Mouse (Mus musculus) right cerebral cortex, postnatal 25 days (tissue): ENCODE measurements around the gene Capns1.
A peak's percentile ranks its signal among the peaks of the same experiment; 100 is the strongest.
"Not testable (repeated sequence)": the region's sequence is repeated elsewhere in the genome, so short reads cannot be mapped to it uniquely, and the experiment has no call there.

ENCODE experiments used
- DNase-seq: peaks from one replicate; pipeline ENCODE4 v3.0.0; 2022

Capns1 gene

DNA sequence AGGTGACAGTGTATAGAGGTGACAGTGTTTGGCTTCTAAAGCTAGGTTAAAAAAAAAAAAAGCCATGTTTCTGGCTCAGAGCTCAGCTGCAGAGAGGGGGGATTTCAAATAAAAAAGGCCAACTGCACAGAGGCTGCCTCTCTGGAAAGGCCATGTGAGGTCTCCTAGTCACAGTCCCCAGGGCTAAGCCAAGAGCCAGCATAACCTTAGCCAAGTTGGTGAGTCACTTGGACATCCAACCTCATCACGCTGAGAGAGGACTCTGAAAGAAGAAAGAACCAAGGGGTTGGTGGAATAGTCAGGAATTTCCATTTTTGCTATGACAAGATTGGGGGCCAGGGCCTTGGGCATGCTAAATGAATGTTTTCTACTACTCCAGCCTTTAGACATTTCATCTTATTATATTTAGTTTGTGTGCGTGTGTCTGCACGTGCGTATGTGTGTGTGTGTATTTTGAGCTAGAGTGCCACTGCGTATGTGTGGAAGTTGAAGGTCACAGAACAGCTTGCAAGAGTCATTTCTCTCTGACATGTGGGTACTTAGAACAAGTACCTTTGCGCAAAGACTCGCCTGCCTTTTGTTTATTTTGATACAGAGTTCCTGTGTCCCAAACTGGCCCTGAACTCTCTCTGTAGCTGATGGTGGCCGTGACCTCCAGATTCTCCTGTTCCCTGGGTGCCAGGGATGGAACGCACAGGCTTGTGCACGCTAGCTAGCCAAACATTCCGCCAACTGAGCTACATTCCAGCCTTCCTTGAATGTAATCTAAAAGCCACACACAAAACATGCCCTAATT is 4.5 kb upstream of the Capns1 start:
- no peak for DNase-seq

GRCm38 (mm10) chr7:30200661-30201060 is 2.0 kb upstream of the Capns1 start:
- not testable (repeated sequence) for DNase-seq

DNA sequence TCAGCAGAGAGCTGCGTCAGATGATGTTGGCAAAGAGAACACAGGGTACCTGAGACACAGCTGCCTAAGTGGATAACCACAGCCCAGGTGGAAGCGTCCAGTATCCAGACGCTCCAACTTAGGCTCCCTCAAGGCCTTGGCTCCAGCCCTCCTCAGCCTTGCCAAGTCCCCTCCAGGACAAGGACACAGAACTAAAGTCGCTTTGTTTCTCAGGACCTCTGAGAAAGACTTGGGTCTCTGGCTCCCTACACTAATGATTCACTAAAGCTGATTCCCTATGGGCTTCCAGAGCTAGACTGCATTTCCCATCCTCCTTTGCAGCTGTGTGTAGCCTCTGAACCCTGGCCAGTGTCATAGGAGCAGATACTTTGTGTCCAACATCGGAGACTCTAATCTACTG is 1.6 kb upstream of the Capns1 start:
- no peak for DNase-seq

GRCm38 (mm10) chr7:30199498-30200139 is 1.0 kb upstream of the Capns1 start:
- no peak for DNase-seq

DNA sequence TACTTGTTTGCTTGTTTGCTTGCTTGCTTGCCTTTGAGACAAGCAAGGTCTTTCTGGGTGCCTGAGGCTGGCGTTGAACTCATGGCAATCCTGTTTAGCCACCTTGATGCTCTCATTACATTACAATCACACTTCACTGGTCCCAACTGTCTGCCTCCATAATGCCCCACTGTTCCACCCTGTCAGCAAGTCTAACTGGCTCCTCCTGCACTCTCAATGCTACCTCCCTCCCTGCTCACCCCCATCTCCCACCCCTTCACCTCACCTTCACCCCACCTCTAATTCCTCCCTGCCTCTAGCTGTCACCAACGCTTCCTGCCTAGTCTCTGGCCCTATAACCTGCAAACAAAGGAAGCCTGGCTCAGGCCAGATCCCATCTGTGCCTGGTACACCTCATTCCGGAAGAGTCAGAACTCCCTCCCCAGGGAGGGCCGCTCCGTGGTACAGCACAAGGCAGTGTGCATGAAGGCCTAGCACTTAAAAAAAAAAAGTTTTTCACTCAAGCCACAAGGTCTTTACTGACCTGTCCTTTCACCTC is 950 bp downstream of the Capns1 start:
- DNase-seq = no peak

- DNase-seq = no peak
Measured at GRCm38 (mm10) chr7:30196171-30196570, 2.4 kb downstream of the Capns1 start.

DNA sequence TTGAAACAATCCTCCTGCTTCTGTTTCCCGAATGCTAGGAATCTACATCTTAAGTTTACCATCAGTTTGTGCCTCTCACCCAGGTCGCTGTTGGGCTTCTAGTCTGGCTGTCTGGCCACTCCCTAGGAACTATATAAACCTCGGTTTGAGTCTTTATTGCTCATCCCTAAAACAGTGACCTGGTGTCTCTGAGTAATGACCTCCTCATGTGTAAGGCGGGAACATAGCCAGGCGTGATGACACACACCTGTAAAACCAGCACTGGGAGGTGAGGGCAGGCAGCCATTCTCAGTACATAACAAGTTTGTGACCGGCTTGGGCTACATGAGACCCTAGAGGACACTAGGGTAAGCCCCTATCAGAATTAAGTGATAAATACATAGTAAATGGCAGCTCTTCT is 3.1 kb downstream of the Capns1 start:
- no peak for DNase-seq

DNA sequence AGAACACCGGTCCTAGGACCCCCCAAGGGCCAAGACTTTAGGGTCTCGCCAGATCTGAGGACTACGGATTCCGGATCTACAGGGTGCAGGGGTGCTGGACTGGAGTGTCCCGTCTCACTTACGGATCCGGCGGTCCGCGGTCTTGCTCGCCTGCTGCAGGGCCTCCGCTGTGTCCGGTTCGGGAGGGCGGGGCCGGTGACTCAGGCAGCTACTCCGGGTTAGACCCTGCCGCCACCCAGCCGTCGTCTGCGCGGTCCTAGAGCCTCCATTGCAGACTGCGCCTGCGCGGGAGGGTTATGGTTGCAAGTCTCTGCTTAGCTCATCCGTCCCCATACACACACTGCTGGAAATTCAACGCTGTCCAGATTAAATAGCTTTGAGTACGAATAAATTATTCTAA is 3.7 kb downstream of the Capns1 start:
- peak; percentile 90 for DNase-seq

- DNase-seq = peak; percentile 38
Measured at GRCm38 (mm10) chr7:30194101-30194831, 4.3 kb downstream of the Capns1 start.

- peak; percentile 72 for DNase-seq
Measured at GRCm38 (mm10) chr7:30193581-30194100, 5.0 kb downstream of the Capns1 start.

- no peak for DNase-seq
Measured at GRCm38 (mm10) chr7:30193013-30193412, 5.6 kb downstream of the Capns1 start.

- no peak for DNase-seq
Measured at GRCm38 (mm10) chr7:30192088-30192487, 6.5 kb downstream of the Capns1 start.

GRCm38 (mm10) chr7:30189116-30189491 is 9.5 kb downstream of the Capns1 start:
- DNase-seq = no peak

GRCm38 (mm10) chr7:30188344-30189115 is 10.1 kb downstream of the Capns1 start:
- no peak for DNase-seq

- no peak for DNase-seq
Measured at GRCm38 (mm10) chr7:30184641-30185348, 13.8 kb downstream of the Capns1 start.

GRCm38 (mm10) chr7:30183879-30184289 is 14.7 kb downstream of the Capns1 start, which contains the start of gene Cox7a1:
Cox7a1 (plus strand) TSS chr7:30184144.
- peak; percentile 45 for DNase-seq

- not testable (repeated sequence) for DNase-seq
Measured at GRCm38 (mm10) chr7:30183189-30183588, 15.4 kb downstream of the Capns1 start.

DNA sequence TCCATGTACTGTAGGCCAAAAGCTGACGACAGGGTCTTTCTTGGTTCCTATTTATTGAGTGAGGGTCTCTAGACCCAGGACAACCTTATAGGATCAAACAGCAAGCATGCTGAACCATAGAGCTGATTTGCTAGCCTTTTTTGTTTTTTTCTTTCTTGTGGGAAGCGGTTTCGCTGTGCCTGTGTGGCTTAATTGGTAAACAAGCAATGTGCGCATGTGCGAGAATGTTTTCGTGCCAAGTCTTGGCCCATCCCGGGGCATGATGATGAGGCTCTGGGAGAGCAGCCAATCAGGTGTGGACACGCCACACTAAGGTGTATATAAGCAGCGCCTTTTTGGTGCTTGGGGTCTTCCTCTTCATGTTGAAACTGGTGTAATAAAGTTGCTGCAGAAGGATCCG is 16.7 kb downstream of the Capns1 start:
- DNase-seq = not testable (repeated sequence)

DNA sequence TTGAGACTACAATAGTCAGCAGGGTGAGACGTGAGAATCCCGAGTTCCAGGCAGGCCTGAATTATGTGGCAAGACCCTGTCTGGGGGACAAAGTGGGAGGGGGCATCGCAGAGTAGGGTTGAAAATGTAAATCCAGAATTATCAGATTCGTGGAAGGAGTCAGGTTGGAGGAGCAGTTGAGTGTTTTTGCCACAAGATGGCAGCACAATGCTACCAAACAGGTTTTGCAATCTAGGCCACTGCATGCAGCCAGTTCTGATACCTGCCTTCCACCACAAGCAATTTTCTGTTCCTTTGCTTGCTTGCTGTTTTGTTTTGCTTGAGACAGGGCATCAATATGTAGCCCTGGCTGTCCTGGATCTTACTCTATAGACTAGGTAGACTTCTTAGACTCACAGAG is 17.3 kb downstream of the Capns1 start:
- peak; percentile 67 for DNase-seq

DNA sequence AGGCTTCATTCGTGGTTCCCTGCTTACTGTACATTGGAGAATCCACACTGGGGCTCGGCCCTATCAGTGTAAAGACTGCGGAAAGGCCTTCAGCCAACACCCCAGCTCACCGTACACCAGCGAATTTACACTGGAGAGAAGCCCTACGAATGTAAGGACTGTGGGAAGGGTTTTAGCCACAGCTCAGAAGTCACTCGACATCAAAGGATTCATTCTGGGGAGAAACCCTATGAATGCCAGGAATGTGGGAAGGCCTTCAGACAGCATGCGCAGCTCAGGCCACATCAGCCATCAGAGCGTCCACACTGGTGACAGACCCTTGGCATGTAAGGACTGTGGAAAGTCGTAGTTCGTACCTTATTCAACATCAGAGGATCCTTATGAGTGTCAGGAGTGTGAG is 20.4 kb downstream of the Capns1 start:
- DNase-seq = no peak

- no peak for DNase-seq
Measured at GRCm38 (mm10) chr7:30176474-30176873, 22.1 kb downstream of the Capns1 start.
